Mouse (Mus musculus) heart, adult 11 months (tissue): Measurements from ENCODE around the gene Serpina16.
"Not testable (repeated sequence)": the region's sequence is repeated elsewhere in the genome, so short reads cannot be mapped to it uniquely, and the experiment has no call there.

ENCODE experiments used
- DNase-seq: peaks from one replicate; pipeline ENCODE4 v3.0.0; 2022

Serpina16 gene

GRCm38 (mm10) chr12:103676039-103676438 is at the start of gene Serpina16:
Serpina16 (minus strand) TSS chr12:103676139.
- no peak for DNase-seq

GRCm38 (mm10) chr12:103711537-103711936 is 35.6 kb upstream of the Serpina16 start:
- DNase-seq, result no peak

GRCm38 (mm10) chr12:103710405-103710804 is 34.5 kb upstream of the Serpina16 start:
- no peak for DNase-seq

- no peak for DNase-seq
Observed at GRCm38 (mm10) chr12:103706113-103706512, 30.2 kb upstream of the Serpina16 start.

GRCm38 (mm10) chr12:103705547-103705946 is 29.6 kb upstream of the Serpina16 start:
- no peak for DNase-seq

- no peak for DNase-seq
Observed at GRCm38 (mm10) chr12:103700144-103700750, 24.3 kb upstream of the Serpina16 start.

- DNase-seq, result no peak
Observed at GRCm38 (mm10) chr12:103695429-103695828, 19.5 kb upstream of the Serpina16 start, which contains the start of gene Serpina1f. Serpina1f (minus strand) TSS chr12:103695529.

- no peak for DNase-seq
Observed at GRCm38 (mm10) chr12:103688221-103688814, 12.4 kb upstream of the Serpina16 start.

GRCm38 (mm10) chr12:103687021-103687420 is 11.1 kb upstream of the Serpina16 start:
- DNase-seq, result no peak

- DNase-seq, result no peak
Observed at GRCm38 (mm10) chr12:103686050-103686449, 10.1 kb upstream of the Serpina16 start.

- DNase-seq, result no peak
Observed at GRCm38 (mm10) chr12:103685386-103685785, 9.4 kb upstream of the Serpina16 start.

GRCm38 (mm10) chr12:103683775-103684174 is 7.8 kb upstream of the Serpina16 start:
- peak; percentile 71 for DNase-seq

GRCm38 (mm10) chr12:103681739-103682138 is 5.8 kb upstream of the Serpina16 start:
- DNase-seq, result no peak

- DNase-seq, result peak; percentile 81
Observed at GRCm38 (mm10) chr12:103681169-103681568, 5.2 kb upstream of the Serpina16 start.

GRCm38 (mm10) chr12:103679853-103680252 is 3.9 kb upstream of the Serpina16 start:
- DNase-seq, result not testable (repeated sequence)

- DNase-seq, result peak; percentile 97
Observed at GRCm38 (mm10) chr12:103673179-103673578, 2.8 kb downstream of the Serpina16 start.

GRCm38 (mm10) chr12:103671483-103671882 is 4.5 kb downstream of the Serpina16 start:
- DNase-seq, result no peak

GRCm38 (mm10) chr12:103670964-103671363 is 5.0 kb downstream of the Serpina16 start:
- DNase-seq, result no peak

- peak; percentile 87 for DNase-seq
Observed at GRCm38 (mm10) chr12:103670344-103670743, 5.6 kb downstream of the Serpina16 start.

GRCm38 (mm10) chr12:103665286-103665685 is 10.7 kb downstream of the Serpina16 start:
- DNase-seq, result peak; percentile 42

- DNase-seq, result peak; percentile 71
Observed at GRCm38 (mm10) chr12:103662053-103662452, 13.9 kb downstream of the Serpina16 start.

GRCm38 (mm10) chr12:103660076-103660475 is 15.9 kb downstream of the Serpina16 start:
- peak; percentile 67 for DNase-seq

GRCm38 (mm10) chr12:103659171-103659570 is 16.8 kb downstream of the Serpina16 start:
- peak; percentile 55 for DNase-seq

GRCm38 (mm10) chr12:103657991-103658390 is 17.9 kb downstream of the Serpina16 start:
- peak; percentile 75 for DNase-seq
